Mouse (Mus musculus) adrenal gland (tissue): ENCODE results near the gene Pitpnm2.

Source experiments
- intact Hi-C: fragments of 180-260 bp; cut with DNase I; formaldehyde crosslinking; loops from one replicate; pipeline ENCODE4 v1.15.1; 2025

The Pitpnm2 gene

GRCm38 (mm10) chr5:124204127-124204794 lies 45.3 kb downstream of the Pitpnm2 start:
- intact Hi-C loops, result no loop called here

- intact Hi-C loops, result no loop called here
Measured at GRCm38 (mm10) chr5:124203251-124203650, 46.3 kb downstream of the Pitpnm2 start.

- intact Hi-C loops, result no loop called here
Measured at GRCm38 (mm10) chr5:124202071-124202470, 47.5 kb downstream of the Pitpnm2 start.

GRCm38 (mm10) chr5:124201564-124201963 lies 48.0 kb downstream of the Pitpnm2 start:
- intact Hi-C loops, result no loop called here

- intact Hi-C loops, result no loop called here
Measured at GRCm38 (mm10) chr5:124200844-124201243, 48.7 kb downstream of the Pitpnm2 start.

GRCm38 (mm10) chr5:124199168-124199567 lies 50.4 kb downstream of the Pitpnm2 start:
- intact Hi-C loops, result no loop called here

GRCm38 (mm10) chr5:124198473-124198872 lies 51.1 kb downstream of the Pitpnm2 start:
- intact Hi-C loops, result no loop called here

GRCm38 (mm10) chr5:124196082-124196481 lies 53.5 kb downstream of the Pitpnm2 start:
- intact Hi-C loops, result no loop called here

- intact Hi-C loops, result no loop called here
Measured at GRCm38 (mm10) chr5:124194386-124195084, 55.0 kb downstream of the Pitpnm2 start.

GRCm38 (mm10) chr5:124193286-124194112 lies 56.1 kb downstream of the Pitpnm2 start:
- intact Hi-C loops, result no loop called here

GRCm38 (mm10) chr5:124192726-124193285 lies 56.8 kb downstream of the Pitpnm2 start:
- intact Hi-C loops, result no loop called here

- intact Hi-C loops, result no loop called here
Measured at GRCm38 (mm10) chr5:124192251-124192710, 57.3 kb downstream of the Pitpnm2 start.

- intact Hi-C loops, result no loop called here
Measured at GRCm38 (mm10) chr5:124190146-124190870, 59.3 kb downstream of the Pitpnm2 start.

GRCm38 (mm10) chr5:124189572-124189981 lies 60.0 kb downstream of the Pitpnm2 start:
- intact Hi-C loops, result no loop called here

GRCm38 (mm10) chr5:124187508-124188311 lies 61.9 kb downstream of the Pitpnm2 start:
- intact Hi-C loops, result no loop called here

GRCm38 (mm10) chr5:124186981-124187507 lies 62.5 kb downstream of the Pitpnm2 start:
- intact Hi-C loops, result no loop called here

GRCm38 (mm10) chr5:124186465-124186854 lies 63.1 kb downstream of the Pitpnm2 start:
- intact Hi-C loops, result no loop called here

- intact Hi-C loops, result no loop called here
Measured at GRCm38 (mm10) chr5:124185706-124186464, 63.7 kb downstream of the Pitpnm2 start.
